Comparison of ENCODE assay signal across 9 mouse cellular contexts in the genomic region with DNA sequence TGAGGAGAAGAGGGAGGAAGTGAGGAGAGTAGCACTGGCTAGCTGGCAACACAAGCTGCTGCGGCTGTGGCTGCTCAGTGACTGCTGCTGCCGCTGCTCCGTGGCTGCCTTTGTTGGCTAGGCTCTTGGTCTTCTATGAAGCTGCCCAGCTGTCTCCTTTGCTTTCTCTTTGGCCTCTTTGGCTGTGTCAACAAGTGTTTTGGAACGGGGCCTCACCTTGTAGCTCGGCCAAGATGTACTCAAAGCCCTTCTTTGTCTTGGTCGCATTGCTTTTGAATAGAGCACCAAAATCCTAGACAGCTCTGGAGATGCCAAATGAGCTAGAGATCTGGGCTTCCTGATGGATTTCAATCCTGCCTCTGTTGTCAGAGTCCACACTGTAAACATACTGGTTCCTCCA. TPM values are rescaled to one million over a fixed set of nuclear protein-coding genes. Genes with fewer than 3 reads are reported as not detected.
DNase-seq lines count a peak whose midpoint lies in the region; ATAC-seq lines count a peak whose summit lies in the region.
"Had no signal": no experiment of that assay in that cellular context is flagged by ENCODE, and none has a peak within 500 bp of the region (broad histone marks: within the 10 kb centered on the region; RNA-seq: fewer than 3 reads in every experiment).

No protein-coding gene starts in this region.

- WGBS in kidney, embryonic 14.5 days = 76% methylated on average over 6 of the region's 6 CpGs

- no peak overlapping the region for H3K4me2 ChIP-seq in kidney, embryonic 14.5 days (replicated peaks; ENCODE audit: low read depth, low read length)

- DNase-seq in kidney, postnatal 14 days = peak; percentile 3
- DNase-seq in cerebellum, postnatal 4 days (ENCODE audit: low spot score in 2 of 2) = peak; percentile 30 to 71
- peak; percentile 43 to 80 for DNase-seq in layer of hippocampus, adult 18-20 months (ENCODE audit: low spot score in 2 of 2)
- DNase-seq in lung, postnatal 10 days = peak; percentile 70
- no peak for DNase-seq in testis, postnatal 14 days (ENCODE audit: low spot score)
- DNase-seq in yolk sac, embryonic 10.5 days (ENCODE audit: low spot score) = no peak
- DNase-seq in spleen, postnatal 14 days (ENCODE audit: low spot score in 2 of 2) = no peak

- no peaks in the 10 kb centered on the region for H3K27me3 ChIP-seq in kidney, embryonic 14.5 days (ENCODE audit: control insufficient read depth, insufficient read depth, low read length)

- H3K27ac ChIP-seq in kidney, embryonic 14.5 days (ENCODE audit: low read depth, low read length) = no peak overlapping the region

- H3K9ac ChIP-seq in kidney, embryonic 14.5 days (ENCODE audit: low read depth, low read length) = no peak overlapping the region

- no peak overlapping the region for H3K4me3 ChIP-seq in kidney, embryonic 14.5 days (ENCODE audit: low read length)
- H3K4me3 ChIP-seq: erythroblast, embryonic 14.5 days had no signal

- no peaks in the 10 kb centered on the region for H3K36me3 ChIP-seq in kidney, embryonic 14.5 days (ENCODE audit: control insufficient read depth, insufficient read depth, low read length)

- ATAC-seq in kidney, embryonic 14.5 days (ENCODE audit: low FRiP score, low TSS enrichment) = no peak

- no peaks in the 10 kb centered on the region for H3K9me3 ChIP-seq in kidney, embryonic 14.5 days (ENCODE audit: control insufficient read depth, low read length)

- H3K4me1 ChIP-seq in kidney, embryonic 14.5 days (ENCODE audit: control insufficient read depth, insufficient read depth, low read length) = no peaks in the 10 kb centered on the region

RNA-seq across cellular contexts. Expression of a gene that starts 29.1 kb away (rescaled TPM):
- 17.1 and 24.3 TPM in 2 replicates for polyA plus RNA-seq in kidney, embryonic 14.5 days (2014; fragmentation: Nextera tagmentation; extraction: Ambion mirVana)
- total RNA-seq in layer of hippocampus, adult 18-20 months (2021) = 10 to 100 TPM; 75.4 to 81.1 TPM

RNA-seq across cellular contexts. Expression of a gene that starts 48.9 kb away (rescaled TPM):
- 0.04 and 0.07 TPM in 2 replicates for polyA plus RNA-seq in kidney, embryonic 14.5 days (2014; fragmentation: Nextera tagmentation; extraction: Ambion mirVana)
- total RNA-seq in layer of hippocampus, adult 18-20 months (2021) = not detected
- polyA plus RNA-seq: erythroblast, embryonic 14.5 days had no signal

RNA-seq across cellular contexts. Expression of a gene that starts 51.6 kb away (rescaled TPM):
- 225 and 322 TPM in 2 replicates for polyA plus RNA-seq in kidney, embryonic 14.5 days (2014; fragmentation: Nextera tagmentation; extraction: Ambion mirVana)
- 10 to 100 TPM; 52.4 TPM for total RNA-seq in layer of hippocampus, adult 18-20 months (2021)

RNA-seq across cellular contexts. Expression of a gene that starts 55.5 kb away (rescaled TPM):
- 6.6 and 12.7 TPM in 2 replicates for polyA plus RNA-seq in kidney, embryonic 14.5 days (2014; fragmentation: Nextera tagmentation; extraction: Ambion mirVana)
- 100 to 1,000 TPM; 102 to 105 TPM for total RNA-seq in layer of hippocampus, adult 18-20 months (2021)

RNA-seq across cellular contexts. Expression of a gene that starts 56.0 kb away (rescaled TPM):
- polyA plus RNA-seq in kidney, embryonic 14.5 days (2014; fragmentation: Nextera tagmentation; extraction: Ambion mirVana) = not detected in 2 replicates
- total RNA-seq in layer of hippocampus, adult 18-20 months (2021) = 1 to 10 TPM; 2.0 to 3.8 TPM
- polyA plus RNA-seq: erythroblast, embryonic 14.5 days had no signal

Comparison
In these comparisons a context has a peak if more than half of its experiments do, and no peak if none do; other contexts are left out.
1. DNase-seq: peak in kidney, postnatal 14 days (single experiment), cerebellum, postnatal 4 days (2 of 2), layer of hippocampus, adult 18-20 months (2 of 2) and lung, postnatal 10 days (single experiment); none in testis, postnatal 14 days (single experiment), yolk sac, embryonic 10.5 days (single experiment) and spleen, postnatal 14 days (0 of 2).